Mouse (Mus musculus) lung, adult 2 months (tissue): ENCODE measurements around the gene Cacna2d4. TPM values are rescaled to one million over a fixed set of nuclear protein-coding genes. Genes with fewer than 3 reads are reported as not detected.

Experiments used
- DNase-seq: peaks from one replicate; pipeline ENCODE4 v3.0.0; 2022
- H3K4me1 ChIP-seq: fragments of 200-500 bp; 2 replicates; pipeline ENCODE4 v1.6.1; 2011; ENCODE audit warnings: low read length; ENCODE audit not compliant: control insufficient read depth, insufficient read depth
- H3K4me3 ChIP-seq: fragments of 200-500 bp; replicated peaks from 2 replicates; pipeline ENCODE3; 2011; ENCODE audit warnings: low read depth, mild to moderate bottlenecking, control low read depth, low read length; ENCODE audit errors: extremely low read depth
- CTCF ChIP-seq: fragments of 200-500 bp; IDR thresholded peaks from 2 replicates; pipeline ENCODE4 v1.5.1; 2011; ENCODE audit warnings: mild to moderate bottlenecking, low read length, control low read depth; ENCODE audit not compliant: insufficient read depth
- POLR2A ChIP-seq: fragments of 200-500 bp; IDR thresholded peaks from 2 replicates; pipeline ENCODE4 v1.6.1; 2011; ENCODE audit warnings: low read depth, mild to moderate bottlenecking, control low read depth, low read length, borderline replicate concordance; ENCODE audit errors: extremely low read depth
- WGBS: fragments of 180-500 bp; shearing (Covaris S2); methylation state at CpG from one replicate; pipeline ENCODE4 v1.1.7; 2018; 5-methylcytosine and 5-hydroxymethylcytosine counted together
- polyA plus RNA-seq: library from polyadenylated mRNA; depleted of rRNA; stranded (reverse); fragments of >200 nt; gene quantifications from 2 replicates; pipeline ENCODE4 v1.2.3, GENCODE M21; 2012

Gene Cacna2d4
- polyA plus RNA-seq, 1 experiment, result 4.0 TPM

GRCm38 (mm10) chr6:119280761-119281160, 44.4 kb downstream of the Cacna2d4 start:
- TF ChIP-seq POLR2A (no peak), CTCF (no peak)
- Histone ChIP-seq H3K4me1 (no peaks in the 10 kb centered on the region), H3K4me3 (no peak overlapping the region)
- 63% methylated on average over 9 of the region's 9 CpGs for WGBS
- no peak for DNase-seq

- DNase-seq, result no peak
- Histone ChIP-seq H3K4me1 (no peaks in the 10 kb centered on the region), H3K4me3 (no peak overlapping the region)
- TF ChIP-seq CTCF, result no peak
- no peak for TF ChIP-seq POLR2A
- WGBS, result 77% methylated on average over 3 of the region's 3 CpGs
Observed at GRCm38 (mm10) chr6:119301310-119301709, 65.0 kb downstream of the Cacna2d4 start.

DNA sequence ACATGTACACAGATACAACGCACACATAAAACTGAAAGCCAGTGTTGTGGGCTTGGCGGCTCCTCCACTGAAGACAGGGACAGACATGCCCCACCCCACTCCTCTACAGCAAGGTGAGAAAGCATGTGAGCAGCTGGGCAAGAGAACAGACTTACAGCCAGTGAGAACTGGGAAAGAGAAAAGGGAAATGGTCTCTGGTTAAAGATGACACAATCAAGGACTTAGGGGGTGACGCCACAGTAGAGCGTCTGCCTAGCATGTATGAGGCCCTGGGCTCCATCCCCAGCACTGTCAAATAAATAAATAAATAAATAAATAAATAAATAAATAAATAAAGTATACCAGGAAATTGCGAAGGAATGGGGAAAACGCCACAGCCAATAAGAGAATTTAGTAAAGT, 67.0 kb downstream of the Cacna2d4 start:
- TF ChIP-seq POLR2A (no peak), CTCF (no peak)
- DNase-seq, result no peak
- no peak overlapping the region for H3K4me3 ChIP-seq
- 85% methylated on average over 6 of the region's 6 CpGs for WGBS
- H3K4me1 ChIP-seq, result no peaks in the 10 kb centered on the region

GRCm38 (mm10) chr6:119307867-119308413, 71.6 kb downstream of the Cacna2d4 start:
- H3K4me1 ChIP-seq, result no peaks in the 10 kb centered on the region
- no peak for TF ChIP-seq POLR2A
- no peak for TF ChIP-seq CTCF
- H3K4me3 ChIP-seq, result no peak overlapping the region
- no peak for DNase-seq
- WGBS, result 64% methylated on average over 10 of the region's 10 CpGs

GRCm38 (mm10) chr6:119310176-119310575, 73.8 kb downstream of the Cacna2d4 start:
- 62% methylated on average over 9 of the region's 9 CpGs for WGBS
- TF ChIP-seq CTCF (no peak), POLR2A (no peak)
- no peak overlapping the region for H3K4me3 ChIP-seq
- DNase-seq, result no peak
- no peaks in the 10 kb centered on the region for H3K4me1 ChIP-seq

DNA sequence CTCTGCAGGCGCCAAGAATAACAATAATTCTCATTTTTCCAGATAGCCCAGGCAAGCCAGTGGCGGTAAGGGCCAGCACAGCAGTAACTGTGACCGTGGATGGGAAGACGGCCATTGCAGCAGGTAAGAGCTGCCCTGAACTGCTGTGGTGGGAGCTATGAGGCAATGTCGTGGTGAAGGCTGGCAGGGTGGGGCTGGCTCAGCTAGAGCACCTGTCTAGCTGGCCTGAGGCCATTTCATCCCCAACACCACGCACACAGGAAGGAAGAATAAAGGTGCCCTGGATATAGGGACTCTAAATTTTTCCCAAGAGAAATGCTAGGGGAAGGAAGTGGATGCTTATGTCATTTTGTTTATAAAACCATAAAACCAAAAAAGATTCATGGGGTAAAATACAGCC, 76.1 kb downstream of the Cacna2d4 start:
- no peak overlapping the region for H3K4me3 ChIP-seq
- TF ChIP-seq CTCF (no peak), POLR2A (no peak)
- H3K4me1 ChIP-seq, result no peaks in the 10 kb centered on the region
- WGBS, result 69% methylated on average over 6 of the region's 6 CpGs
- no peak for DNase-seq

- no peak for DNase-seq
- WGBS, result 54% methylated on average over 3 of the region's 3 CpGs
- Histone ChIP-seq H3K4me3 (no peak overlapping the region), H3K4me1 (no peaks in the 10 kb centered on the region)
- TF ChIP-seq POLR2A, result no peak
Observed at GRCm38 (mm10) chr6:119313096-119313495, 76.8 kb downstream of the Cacna2d4 start.

DNA sequence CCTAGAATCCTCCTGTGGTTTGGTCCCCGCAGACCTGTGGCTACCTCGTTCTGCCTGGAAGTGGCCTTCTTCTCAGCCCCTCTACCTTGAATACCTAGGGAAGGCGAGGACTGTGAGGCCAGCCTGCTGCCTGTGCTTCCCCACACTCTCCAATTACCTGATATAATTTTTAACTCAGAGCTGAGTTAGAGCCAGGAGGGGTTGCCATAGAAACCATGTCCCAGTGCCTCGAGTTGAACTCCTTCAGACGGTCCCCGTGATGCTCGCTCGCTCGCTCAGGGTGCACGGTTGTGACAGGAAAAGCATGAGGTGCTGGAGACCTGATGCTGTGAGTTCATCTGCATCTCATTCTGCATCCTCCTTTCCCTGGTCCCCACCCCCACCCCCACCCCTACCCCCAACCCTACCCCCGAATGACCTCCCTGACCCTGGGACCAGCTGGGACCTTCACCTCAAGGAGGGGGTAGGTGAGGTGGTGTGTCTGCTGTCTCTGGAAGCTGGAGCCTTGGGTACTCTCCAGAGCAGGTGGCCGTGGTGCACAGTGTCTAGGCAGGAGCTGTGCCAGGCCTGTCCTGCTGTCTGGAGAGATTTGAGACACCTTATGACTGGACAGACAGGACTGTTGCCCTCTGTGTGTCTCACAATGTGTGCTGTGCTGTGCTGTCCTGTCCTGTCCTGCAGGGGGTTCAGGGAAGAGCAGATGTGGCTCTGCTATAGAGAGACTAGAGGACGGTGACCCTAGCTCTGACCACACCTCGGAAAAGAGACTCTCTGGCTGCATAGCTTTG, 77.5 kb downstream of the Cacna2d4 start:
- Histone ChIP-seq H3K4me3 (no peak overlapping the region), H3K4me1 (no peaks in the 10 kb centered on the region)
- WGBS, result 41% methylated on average over 14 of the region's 14 CpGs
- TF ChIP-seq POLR2A, result no peak
- no peak for TF ChIP-seq CTCF
- DNase-seq, result no peak

GRCm38 (mm10) chr6:119314751-119315476, 78.6 kb downstream of the Cacna2d4 start:
- no peak overlapping the region for H3K4me3 ChIP-seq
- TF ChIP-seq CTCF (no peak), POLR2A (no peak)
- DNase-seq, result no peak
- 41% methylated on average over 7 of the region's 7 CpGs for WGBS
- H3K4me1 ChIP-seq, result no peaks in the 10 kb centered on the region

DNA sequence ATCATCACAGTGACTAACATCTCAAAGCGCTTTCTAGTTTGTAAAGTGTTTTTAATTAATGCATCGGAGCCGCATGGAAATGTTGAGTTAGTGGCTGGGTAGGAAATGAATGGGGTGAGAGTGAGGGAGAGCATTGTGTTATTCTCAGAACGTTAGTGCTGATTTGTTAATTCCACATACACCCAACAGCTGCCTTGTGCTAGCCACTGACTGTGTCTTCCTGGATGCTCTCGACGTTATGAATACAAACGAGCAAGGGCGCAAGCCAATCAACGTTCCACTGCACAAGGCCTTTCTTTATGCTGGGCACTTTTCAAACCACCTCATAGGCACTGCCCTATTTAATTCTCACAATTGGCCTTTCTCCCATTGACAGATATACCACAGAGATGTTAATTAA, 82.4 kb downstream of the Cacna2d4 start:
- WGBS, result 81% methylated on average over 9 of the region's 9 CpGs
- DNase-seq, result no peak
- TF ChIP-seq CTCF (no peak), POLR2A (no peak)
- Histone ChIP-seq H3K4me1 (no peaks in the 10 kb centered on the region), H3K4me3 (no peak overlapping the region)

- Histone ChIP-seq H3K4me1 (no peaks in the 10 kb centered on the region), H3K4me3 (no peak overlapping the region)
- TF ChIP-seq CTCF, result no peak
- TF ChIP-seq POLR2A, result no peak
- WGBS, result 83% methylated on average over 2 of the region's 2 CpGs
- no peak for DNase-seq
Observed at GRCm38 (mm10) chr6:119319358-119319757, 83.0 kb downstream of the Cacna2d4 start.
